Mouse (Mus musculus): ENCODE measurements around the gene Bloc1s2. TPM values are rescaled to one million over a fixed set of nuclear protein-coding genes. Genes with fewer than 3 reads are reported as not detected.
A peak's percentile ranks its signal among the peaks of the same experiment; 100 is the strongest.

The Bloc1s2 gene
- 10 to 100 TPM; 57.2 to 68.7 TPM for total RNA-seq (2021)

DNA sequence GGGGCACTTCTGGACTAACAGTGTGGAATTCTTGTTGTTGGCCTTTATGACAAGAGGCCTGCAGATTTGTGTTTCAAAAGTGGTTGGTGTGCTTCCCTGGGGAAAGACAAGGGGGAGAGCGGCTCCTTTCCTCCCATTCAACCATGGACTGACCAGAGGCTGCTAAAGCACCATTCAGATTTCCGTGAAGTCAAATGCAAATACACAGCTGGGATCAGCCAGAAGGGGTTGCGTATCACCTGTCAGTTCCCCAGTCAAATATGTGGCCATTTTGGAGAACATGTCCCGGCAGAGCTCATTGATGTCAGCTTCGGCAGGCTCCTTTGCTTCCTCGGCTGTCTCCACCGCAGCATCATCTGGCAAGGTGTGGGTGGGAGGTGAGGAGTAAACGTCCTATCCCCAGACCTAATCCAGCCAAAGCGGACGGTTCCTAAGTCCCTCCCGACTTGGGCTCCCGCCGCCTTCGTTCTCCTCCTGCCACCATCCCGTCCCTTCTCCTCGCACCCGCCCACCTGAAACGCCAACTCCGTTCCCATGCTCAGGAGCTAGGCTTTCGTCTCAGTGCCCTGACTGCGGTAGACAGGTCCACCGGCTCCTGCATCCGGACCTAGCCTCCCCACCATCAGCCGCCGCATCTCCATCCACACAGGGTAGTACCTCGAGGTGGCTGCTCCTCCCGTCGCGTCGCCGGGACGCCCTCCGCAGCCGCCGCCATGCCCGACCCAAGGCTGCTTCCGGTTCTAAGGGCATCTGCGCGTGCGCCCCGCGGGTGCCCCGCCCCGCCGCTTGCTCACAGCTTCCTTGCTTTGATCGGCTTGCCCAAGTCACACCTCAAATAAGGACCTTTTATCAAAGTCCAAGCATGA, at the start of gene Bloc1s2:
TSS of gene Bloc1s2 (minus strand) at position 745 of the 866 bp plus-strand sequence.
- peak; percentile 90 to 92 for DNase-seq (ENCODE audit: low spot score in 2 of 2)
- intact Hi-C loops (cut with DNase I) = loop anchor here (1.0 to 10.0 kb wide), 2 partner anchors 148 to 391 kb away; partner anchors contain the start of genes Cox15 and Cutc

DNA sequence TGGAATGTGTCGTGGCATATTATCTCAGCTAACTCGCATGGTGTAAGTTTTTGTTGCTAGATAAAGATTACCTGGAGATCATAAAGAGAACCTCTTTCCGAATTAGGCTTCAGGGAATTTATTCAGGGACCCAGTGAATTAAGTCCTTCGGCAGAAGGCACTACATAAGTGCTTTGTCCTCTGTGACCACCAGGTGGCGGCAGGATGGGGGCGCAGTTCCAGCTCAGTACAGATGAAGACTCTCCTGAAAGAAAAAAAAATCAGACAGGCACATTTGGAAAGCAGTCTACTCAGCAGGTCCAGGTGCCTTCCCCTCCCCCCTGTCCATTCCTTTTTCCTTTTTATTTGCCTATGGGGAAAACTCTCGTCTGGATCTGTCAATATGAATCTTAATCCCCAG, 48.9 kb upstream of the Bloc1s2 start:
- intact Hi-C loops (cut with DNase I) = loop anchor here (5.0 to 10.0 kb wide), 2 partner anchors 102 to 220 kb away; no protein-coding TSS in a partner anchor
- DNase-seq (ENCODE audit: low spot score in 2 of 2) = peak; percentile 57 to 63

DNA sequence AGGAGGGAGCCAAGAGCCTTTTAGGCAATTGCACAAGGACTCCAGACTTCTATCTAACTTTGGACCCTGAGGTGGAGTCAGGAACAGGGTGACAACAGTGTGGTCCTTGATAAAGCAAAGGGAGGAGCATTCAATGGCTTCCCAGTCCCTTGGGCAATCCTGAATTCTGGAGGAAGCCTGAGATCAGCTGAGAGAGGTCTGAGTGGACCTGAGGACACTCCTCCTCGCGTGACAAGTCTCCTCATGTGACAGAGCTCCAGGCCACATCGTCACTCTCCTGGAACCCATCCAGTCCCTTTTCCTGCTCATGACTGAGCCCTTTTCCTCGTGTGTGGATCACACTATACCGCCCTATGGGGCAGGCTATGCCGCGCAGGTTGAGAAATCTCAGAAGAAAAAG, 47.7 kb upstream of the Bloc1s2 start:
- no peak for DNase-seq (ENCODE audit: low spot score in 2 of 2)
- intact Hi-C loops (cut with DNase I) = loop anchor here (10.0 kb wide), 1 partner anchor 221 kb away; no protein-coding TSS in a partner anchor

DNA sequence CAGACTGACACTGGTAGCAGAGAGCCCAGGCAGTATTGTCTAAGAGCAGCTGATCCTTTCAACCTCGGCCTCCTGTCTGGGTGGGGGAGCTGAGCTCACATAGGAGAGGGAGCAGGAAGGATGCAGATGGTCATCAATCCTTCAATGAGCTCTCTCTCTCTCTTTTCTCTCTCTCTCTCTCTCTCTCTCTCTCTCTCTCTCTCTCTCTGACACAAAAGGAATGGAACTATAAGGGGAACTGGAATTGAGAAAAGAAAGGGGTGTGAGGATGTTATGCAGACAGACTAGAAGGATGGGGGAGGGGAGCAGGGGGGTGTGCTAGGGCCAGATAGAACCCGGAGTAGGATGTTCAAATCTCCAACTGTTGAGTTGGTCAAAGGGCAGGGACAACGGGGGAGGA, 46.1 kb upstream of the Bloc1s2 start, which contains the start of gene Pkd2l1:
TSS of gene Pkd2l1 (minus strand) at position 101 of the 400 bp plus-strand sequence.
- DNase-seq (ENCODE audit: low spot score in 2 of 2) = no peak
- intact Hi-C loops (cut with DNase I) = loop anchor here (10.0 kb wide), 1 partner anchor 222 kb away; no protein-coding TSS in a partner anchor

DNA sequence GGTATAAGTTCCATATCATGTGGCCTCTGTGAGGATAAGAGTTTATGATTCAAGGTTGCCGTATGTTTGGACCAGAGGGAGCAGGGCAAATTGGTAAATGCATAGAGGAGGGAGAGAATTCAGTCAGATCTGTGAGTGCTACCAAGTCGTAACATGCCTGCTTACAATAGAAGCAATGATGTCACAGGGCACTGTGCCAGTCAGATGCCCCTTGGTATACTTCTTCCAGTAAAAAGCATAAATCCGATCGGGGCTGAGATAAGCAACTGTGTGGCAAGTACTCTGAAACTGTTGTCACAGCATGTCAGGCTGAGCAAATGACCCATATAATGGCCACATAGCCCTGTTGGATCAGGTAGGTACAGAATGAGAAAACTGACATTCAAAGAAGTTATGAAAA, 42.8 kb upstream of the Bloc1s2 start:
- intact Hi-C loops (cut with DNase I) = no loop called here
- no peak for DNase-seq (ENCODE audit: low spot score in 2 of 2)

DNA sequence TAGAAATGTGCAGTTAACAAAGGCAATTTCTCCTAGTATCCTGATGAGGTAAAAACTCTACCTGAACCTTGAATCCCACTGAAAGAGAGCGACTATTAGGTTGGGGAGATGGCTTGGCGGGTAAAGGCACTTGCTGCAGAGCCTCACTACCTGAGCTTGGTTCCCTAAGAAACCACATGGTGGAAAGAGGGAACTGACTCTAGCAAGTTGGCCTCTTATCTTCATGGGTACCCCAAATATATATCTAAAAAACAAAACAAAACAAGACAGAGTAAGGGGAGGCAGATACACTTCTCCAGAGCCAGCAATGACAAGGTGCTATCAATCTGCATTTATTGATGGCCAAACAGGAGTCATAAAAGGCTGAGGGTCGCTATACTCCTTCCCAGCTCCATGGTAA, 37.7 kb upstream of the Bloc1s2 start:
- no peak for DNase-seq (ENCODE audit: low spot score in 2 of 2)
- intact Hi-C loops (cut with DNase I) = no loop called here

DNA sequence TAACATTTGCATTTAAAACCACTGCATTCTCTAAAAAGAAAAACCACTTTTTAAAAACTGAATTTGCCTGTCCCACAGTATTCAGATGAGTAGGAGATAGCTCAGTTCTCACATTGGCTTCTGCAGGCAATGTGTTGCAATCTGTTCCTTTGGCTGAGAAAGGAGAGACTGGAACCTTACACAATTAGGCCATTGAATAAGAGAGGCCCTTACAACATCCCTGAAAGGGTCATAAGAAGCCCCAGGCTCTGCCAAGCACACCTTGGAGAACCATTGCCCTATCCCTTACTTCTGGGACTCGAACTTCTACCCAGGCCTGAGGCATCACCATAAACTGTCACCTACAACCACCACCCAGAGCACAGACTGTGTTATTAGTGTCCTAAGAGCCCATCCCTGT, 34.3 kb upstream of the Bloc1s2 start:
- no peak for DNase-seq (ENCODE audit: low spot score in 2 of 2)
- intact Hi-C loops (cut with DNase I) = no loop called here

DNA sequence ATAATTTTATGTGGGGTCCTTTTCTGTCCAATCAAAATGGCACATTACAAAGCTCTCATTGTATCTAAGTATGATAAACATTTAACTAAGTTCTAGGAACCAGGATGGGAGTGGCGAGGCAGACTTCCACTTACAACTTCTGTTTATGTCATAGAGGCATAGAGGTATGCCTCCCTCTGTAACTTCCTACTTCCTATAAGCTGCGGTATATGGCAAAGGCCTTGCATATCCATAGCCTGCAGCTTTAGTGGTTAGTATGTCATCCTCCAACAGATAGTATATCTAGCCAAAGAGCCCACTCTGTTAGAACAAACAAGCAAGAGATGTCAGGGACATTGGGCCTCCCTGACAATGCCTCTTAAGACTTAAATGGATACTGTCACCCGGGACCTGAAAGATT, 30.5 kb upstream of the Bloc1s2 start:
- DNase-seq (ENCODE audit: low spot score in 2 of 2) = no peak
- intact Hi-C loops (cut with DNase I) = no loop called here

DNA sequence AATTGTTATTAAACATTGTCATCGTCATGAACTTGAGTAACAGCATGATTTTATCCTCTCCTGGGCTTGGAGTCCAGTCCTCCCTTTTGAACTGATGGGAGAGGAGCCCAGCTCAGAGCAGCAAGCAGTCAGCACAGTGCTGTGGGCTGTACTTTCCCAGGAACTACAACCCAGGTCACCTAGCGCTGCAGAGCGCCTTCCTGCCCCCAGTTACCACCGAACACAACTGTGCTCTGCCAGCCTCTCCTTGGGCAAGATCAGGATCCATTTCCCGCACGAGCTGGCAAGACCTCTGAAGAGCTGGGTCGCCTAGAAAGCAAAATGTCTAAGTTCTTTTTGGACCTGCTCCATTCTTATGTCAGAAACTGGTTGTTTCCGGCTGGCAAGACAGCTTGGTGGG, 28.6 kb upstream of the Bloc1s2 start:
- intact Hi-C loops (cut with DNase I) = no loop called here

DNA sequence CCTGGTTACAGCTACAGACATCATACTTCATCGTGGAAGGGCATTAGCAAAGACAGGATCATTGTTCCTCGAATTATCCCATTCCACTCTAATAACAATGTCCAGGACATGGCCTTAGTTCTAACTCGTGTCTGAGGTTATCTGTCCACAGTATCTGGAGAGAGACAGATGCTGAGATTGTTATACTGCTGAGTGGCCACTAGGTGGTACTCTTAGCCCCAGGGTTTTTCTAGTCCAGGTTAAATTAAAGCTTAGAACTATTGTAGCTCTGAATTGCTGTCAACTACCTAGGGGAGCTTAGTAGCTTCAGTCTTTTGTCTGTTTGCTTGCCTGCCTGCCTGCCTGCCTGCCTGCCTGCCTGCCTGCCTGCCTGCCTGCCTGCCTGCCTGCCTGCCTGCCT, 15.3 kb upstream of the Bloc1s2 start:
- DNase-seq (ENCODE audit: low spot score in 2 of 2) = no peak
- intact Hi-C loops (cut with DNase I) = loop anchor here (5.0 kb wide), 1 partner anchor 381 kb away; no protein-coding TSS in a partner anchor

More for the DNA sequence above, 28.6 kb upstream of the Bloc1s2 start:
- no peak for DNase-seq (ENCODE audit: low spot score in 2 of 2)

DNA sequence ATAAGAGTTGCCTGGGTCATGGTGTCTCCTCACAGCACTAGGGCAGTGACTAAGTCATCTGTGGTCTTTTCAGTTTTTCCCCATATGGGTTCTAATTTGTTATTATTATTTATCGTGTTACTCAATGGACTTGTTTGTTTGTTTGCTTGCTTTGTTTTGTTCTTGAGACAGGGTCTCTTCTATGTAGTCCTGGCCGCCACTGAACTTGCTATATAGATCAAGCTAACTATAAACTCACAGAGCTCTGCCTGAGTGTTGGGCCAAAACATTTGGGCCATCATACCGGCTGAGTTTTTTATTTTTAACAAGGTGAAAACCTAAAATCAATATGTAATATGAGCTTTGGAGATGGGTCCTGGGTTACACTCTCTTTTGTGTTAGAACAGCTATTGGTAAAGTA, 13.1 kb upstream of the Bloc1s2 start:
- intact Hi-C loops (cut with DNase I) = no loop called here
- no peak for DNase-seq (ENCODE audit: low spot score in 2 of 2)

DNA sequence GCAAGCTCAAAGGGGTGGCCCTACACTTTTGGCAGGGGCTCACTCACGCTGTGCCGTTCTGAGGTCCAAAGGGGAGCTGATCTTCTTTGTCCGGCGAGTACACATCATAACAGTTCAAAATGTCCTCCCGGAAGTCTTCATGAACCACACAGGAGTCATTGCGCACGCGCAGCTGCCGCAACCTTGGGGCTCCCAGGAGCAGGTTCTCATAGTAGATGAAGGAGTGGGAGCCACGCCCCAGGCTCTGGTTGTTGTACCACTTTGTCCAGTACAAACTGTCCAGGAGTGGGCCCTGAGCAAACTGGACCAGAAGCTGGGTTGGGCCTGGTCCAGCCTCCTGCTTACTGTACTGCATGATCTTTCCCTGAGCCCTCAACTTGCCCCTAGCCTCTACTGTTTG, 10.8 kb upstream of the Bloc1s2 start:
- intact Hi-C loops (cut with DNase I) = no loop called here

DNA sequence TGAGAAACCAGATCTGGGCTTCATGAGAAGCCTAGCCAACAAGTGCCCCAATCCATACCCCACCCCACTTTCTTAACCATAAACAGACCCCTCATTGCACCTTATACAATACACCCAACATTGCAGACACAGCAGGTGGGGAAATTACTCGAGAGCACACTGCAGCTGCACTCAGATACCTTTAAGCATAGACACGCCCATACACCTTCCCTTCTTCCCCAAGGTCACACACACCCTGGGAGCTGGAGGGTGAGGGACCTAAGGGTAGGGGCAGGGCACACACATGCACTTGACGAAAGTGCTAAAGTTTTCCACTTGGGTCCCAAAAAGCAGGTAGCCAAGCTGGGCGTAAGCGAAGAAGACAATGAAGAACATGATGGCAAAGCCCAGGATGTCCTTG, 7.5 kb upstream of the Bloc1s2 start:
- no peak for DNase-seq (ENCODE audit: low spot score in 2 of 2)
- intact Hi-C loops (cut with DNase I) = no loop called here

More for the DNA sequence above, 10.8 kb upstream of the Bloc1s2 start:
- no peak for DNase-seq (ENCODE audit: low spot score in 2 of 2)

DNA sequence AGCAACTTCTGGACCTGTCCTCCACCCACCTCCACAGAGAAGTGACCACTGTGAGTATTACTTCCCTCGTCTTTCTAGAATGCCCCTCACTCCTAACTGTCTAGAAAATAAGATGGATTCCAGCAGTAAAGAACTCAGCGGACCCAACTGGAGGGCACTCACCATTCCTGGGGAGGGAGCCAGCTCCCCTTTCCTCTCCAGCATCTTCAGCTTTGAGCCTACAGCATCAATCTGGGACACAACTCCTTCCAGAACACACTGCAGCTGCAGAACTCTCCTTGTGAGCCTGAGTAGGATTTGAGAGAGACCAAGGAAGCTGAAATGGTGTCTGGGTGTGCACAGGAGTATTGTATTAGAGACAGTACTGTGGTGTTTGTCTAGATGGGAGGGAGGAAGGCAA, 2.7 kb upstream of the Bloc1s2 start:
- no peak for DNase-seq (ENCODE audit: low spot score in 2 of 2)
- intact Hi-C loops (cut with DNase I) = loop anchor here (10.0 kb wide), 1 partner anchor 394 kb away; the partner anchor contains the start of genes Cox15 and Cutc

DNA sequence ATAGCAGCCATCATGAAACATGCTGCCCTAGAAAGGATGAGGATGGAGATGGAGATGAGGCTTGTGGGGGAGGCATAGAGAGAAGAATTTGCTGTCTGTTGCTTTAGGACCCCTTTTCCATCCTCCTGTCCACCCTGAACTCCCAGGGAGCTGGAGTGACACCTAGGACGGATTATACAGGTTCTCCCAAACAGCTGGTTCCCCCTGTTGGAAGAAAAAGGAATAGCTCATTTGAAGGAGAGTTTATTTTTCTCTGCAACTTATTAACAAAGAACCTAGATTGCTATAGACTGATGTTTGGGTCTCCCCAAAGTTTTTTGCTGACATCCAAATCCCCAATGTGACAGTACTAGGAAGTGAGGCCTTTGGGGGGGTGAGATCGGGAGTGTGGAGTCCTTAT, 2.1 kb upstream of the Bloc1s2 start:
- intact Hi-C loops (cut with DNase I) = loop anchor here (10.0 kb wide), 1 partner anchor 394 kb away; the partner anchor contains the start of genes Cox15 and Cutc
- DNase-seq (ENCODE audit: low spot score in 2 of 2) = no peak

DNA sequence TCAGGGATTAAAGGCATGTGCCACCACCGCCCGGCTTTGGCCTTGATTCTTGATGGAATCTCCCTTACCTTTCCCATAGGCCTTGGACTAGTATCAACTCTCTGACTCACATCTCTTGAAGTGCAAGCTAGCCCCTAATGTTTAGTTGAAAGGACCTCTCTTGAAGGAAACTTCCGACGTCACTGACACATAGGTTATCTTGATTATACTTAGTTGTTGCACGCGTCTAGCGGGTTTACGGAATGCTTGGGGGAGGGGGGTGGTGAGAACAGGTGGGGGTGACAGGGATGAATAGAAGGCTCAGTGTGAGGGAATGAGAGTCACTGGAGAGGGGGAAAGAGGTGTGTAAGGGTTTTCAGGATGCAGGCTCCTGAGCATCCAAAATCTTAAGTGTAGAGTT, 705 bp upstream of the Bloc1s2 start:
- no peak for DNase-seq (ENCODE audit: low spot score in 2 of 2)
- intact Hi-C loops (cut with DNase I) = loop anchor here (1.0 to 10.0 kb wide), 2 partner anchors 147 to 392 kb away; partner anchors contain the start of genes Cox15 and Cutc

DNA sequence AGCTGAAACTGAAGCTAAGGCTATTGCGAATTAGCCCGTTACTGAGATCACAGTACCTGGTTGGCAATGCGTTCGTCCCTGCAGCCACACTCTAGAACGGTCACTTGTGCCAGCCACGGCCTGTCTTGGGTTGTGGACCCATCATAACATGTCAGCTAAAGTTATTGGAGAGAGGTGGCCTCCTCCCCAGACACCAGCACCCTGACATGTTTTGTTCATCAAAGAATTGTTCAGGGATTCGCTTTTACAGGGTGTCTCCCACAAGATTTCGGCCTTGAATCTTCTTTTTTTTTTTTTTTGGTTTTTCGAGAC, 278 bp upstream of the Bloc1s2 start:
- intact Hi-C loops (cut with DNase I) = loop anchor here (1.0 to 10.0 kb wide), 2 partner anchors 148 to 392 kb away; partner anchors contain the start of genes Cox15 and Cutc
- no peak for DNase-seq (ENCODE audit: low spot score in 2 of 2)

DNA sequence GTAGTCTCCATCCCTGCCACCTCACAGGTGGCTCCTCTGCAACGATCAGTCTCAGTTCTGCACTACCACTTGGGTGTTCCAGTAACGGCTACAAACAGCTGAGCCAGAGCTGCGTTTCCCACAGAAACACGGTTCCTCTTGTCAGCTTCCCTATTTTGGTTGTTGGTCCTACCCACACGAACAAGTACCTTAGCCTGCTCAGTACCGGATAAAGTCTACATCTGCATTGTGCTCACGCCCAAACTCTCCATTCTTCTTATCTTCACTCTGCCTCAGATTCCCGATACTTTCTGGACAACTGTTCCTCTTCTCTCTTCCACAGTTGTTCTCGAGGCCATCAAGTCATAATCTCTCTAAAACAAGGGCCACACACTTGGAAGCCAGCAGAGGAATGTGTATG, 1.9 kb downstream of the Bloc1s2 start:
- DNase-seq (ENCODE audit: low spot score in 2 of 2) = no peak
- intact Hi-C loops (cut with DNase I) = loop anchor here (10.0 kb wide), 1 partner anchor 390 kb away; the partner anchor contains the start of genes Cox15 and Cutc

DNA sequence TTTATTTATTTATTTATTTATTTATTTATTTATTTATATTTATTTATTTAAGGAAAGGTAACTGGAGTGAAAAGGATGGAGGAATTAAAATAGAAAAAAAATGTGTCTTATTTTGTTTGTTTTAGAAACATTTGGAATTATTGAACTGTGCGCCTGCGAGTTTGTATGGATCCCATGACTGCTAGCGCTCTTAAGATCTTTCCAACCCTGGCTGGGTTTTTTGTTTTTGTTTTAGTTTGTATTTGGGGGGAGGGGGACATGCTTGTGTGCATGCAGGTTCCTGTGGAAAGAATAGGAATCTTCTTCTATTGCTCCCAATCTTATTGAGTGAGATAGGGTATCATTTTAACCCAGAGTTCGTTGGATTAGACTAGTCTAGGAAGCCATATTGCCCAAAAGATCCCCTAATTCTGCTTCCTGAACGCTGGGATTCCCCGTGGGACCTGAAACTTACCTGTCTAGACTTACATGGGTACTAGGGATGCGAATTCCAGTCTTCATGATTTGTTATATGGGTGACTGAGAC, 10.2 kb downstream of the Bloc1s2 start:
- DNase-seq (ENCODE audit: low spot score in 2 of 2) = no peak
- intact Hi-C loops (cut with DNase I) = no loop called here

DNA sequence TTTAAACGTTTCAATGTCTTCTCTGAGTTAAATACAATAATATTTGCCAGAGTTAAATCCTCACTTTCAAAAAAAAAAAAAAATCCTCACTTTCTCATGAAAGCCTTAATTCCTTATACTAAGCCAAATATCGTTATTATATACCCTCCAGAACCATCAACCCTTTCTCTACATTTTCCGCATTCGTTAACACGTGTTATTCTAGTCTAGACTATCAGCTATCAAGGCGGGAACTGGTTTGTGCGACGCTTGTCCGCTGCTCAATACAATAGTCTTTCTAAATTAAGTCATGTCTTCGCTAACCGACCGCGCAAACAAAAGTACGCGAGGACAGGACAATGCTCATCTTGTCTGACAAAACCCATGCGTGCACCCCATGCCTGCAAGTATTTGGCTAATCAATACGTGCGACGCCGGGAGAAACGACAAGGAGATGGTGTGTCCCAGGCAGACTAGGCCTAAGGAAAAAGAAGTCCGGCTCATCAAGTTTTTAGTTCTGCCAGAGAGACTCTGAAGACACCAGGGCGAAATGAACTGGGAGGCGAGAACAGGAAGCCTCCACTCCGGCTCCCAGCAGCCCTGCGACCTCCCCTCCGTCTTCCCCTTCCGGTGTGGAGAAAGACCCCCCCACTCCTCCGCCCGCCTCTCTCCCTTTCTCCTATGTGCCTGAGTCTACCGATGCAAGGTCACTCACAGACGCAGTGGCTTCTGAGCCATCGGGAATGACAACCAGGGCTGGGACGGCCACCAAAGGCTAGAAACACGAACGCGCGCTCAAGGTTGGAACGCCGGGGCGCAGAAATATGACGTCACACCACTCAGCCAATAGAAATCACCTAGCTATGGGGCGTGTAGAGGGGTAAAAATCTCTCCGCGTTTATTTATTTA, 10.9 kb downstream of the Bloc1s2 start, which contains the start of gene Cwf19l1:
TSS of gene Cwf19l1 (minus strand) at position 805 of the 888 bp plus-strand sequence.
- DNase-seq (ENCODE audit: low spot score in 2 of 2) = peak; percentile 85 to 90
- intact Hi-C loops (cut with DNase I) = no loop called here
